Mouse (Mus musculus): Measurements from ENCODE around the gene Golga7b. TPM values are rescaled to one million over a fixed set of nuclear protein-coding genes. Genes with fewer than 3 reads are reported as not detected.

The Golga7b gene
- polyA plus RNA-seq, 1 experiment from 2014 or later: 62.7 TPM

GRCm38 (mm10) chr19:42255784-42256610, 8.6 kb downstream of the Golga7b start:
- ATAC-seq (replicated peaks): peak; percentile 81
- peak overlapping the region; percentile 80 for H3K9ac ChIP-seq
- no peaks in the 10 kb centered on the region for H3K27me3 ChIP-seq (replicated peaks)
- H3K27ac ChIP-seq: peak overlapping the region; percentile 88
- peak overlapping the region; percentile 71 for H3K4me3 ChIP-seq
- H3K9me3 ChIP-seq: no peaks in the 10 kb centered on the region
- peak overlapping the region; percentile 60 for H3K4me2 ChIP-seq
- WGBS: 2% methylated on average over 33 of the region's 42 CpGs
- H3K36me3 ChIP-seq (replicated peaks): no peaks in the 10 kb centered on the region
- peaks cover 29% of the 10 kb centered on the region for H3K4me1 ChIP-seq

GRCm38 (mm10) chr19:42256611-42257240, 9.4 kb downstream of the Golga7b start:
- no peaks in the 10 kb centered on the region for H3K9me3 ChIP-seq
- ATAC-seq (replicated peaks): peak; percentile 34; the same call in 1 of the 2 replicates
- WGBS: 44% methylated on average over 12 of the region's 12 CpGs
- H3K27ac ChIP-seq: peak overlapping the region; percentile 88
- peaks cover 29% of the 10 kb centered on the region for H3K4me1 ChIP-seq
- H3K9ac ChIP-seq: peak overlapping the region; percentile 80
- peak overlapping the region; percentile 71 for H3K4me3 ChIP-seq
- no peaks in the 10 kb centered on the region for H3K27me3 ChIP-seq (replicated peaks)
- H3K4me2 ChIP-seq: peak overlapping the region; percentile 60
- no peaks in the 10 kb centered on the region for H3K36me3 ChIP-seq (replicated peaks)

GRCm38 (mm10) chr19:42257241-42257635, 9.9 kb downstream of the Golga7b start:
- Histone ChIP-seq H3K4me1 (peaks cover 29% of the 10 kb centered on the region), H3K27me3 (replicated peaks) (no peaks in the 10 kb centered on the region), H3K9me3 (no peaks in the 10 kb centered on the region), H3K27ac (peak overlapping the region; percentile 88; the same call in 1 of the 2 replicates), H3K4me2 (peak overlapping the region; percentile 60), H3K36me3 (replicated peaks) (no peaks in the 10 kb centered on the region; the same call in 1 of the 2 replicates), H3K4me3 (peak overlapping the region; percentile 71), H3K9ac (peak overlapping the region; percentile 80; the same call in 1 of the 2 replicates)
- ATAC-seq (replicated peaks): no peak
- WGBS: 72% methylated on average over 12 of the region's 12 CpGs

- Histone ChIP-seq H3K27ac (no peak overlapping the region), H3K27me3 (replicated peaks) (no peaks in the 10 kb centered on the region), H3K4me3 (no peak overlapping the region), H3K9me3 (no peaks in the 10 kb centered on the region), H3K36me3 (replicated peaks) (no peaks in the 10 kb centered on the region; the same call in 1 of the 2 replicates), H3K4me1 (peaks cover 29% of the 10 kb centered on the region), H3K4me2 (0 out of 2 replicates have a peak overlapping the region, but pooled peaks have one; percentile 1), H3K9ac (no peak overlapping the region)
- ATAC-seq (replicated peaks): no peak
- WGBS: 80% methylated on average over 3 of the region's 3 CpGs
These were observed 10.7 kb downstream of the Golga7b start for GRCm38 (mm10) chr19:42258031-42258430.

GRCm38 (mm10) chr19:42258596-42258995, 11.2 kb downstream of the Golga7b start:
- ATAC-seq (replicated peaks): no peak
- no peaks in the 10 kb centered on the region for H3K9me3 ChIP-seq
- H3K4me2 ChIP-seq: 0 out of 2 replicates have a peak overlapping the region, but pooled peaks have one; percentile 1
- no peak overlapping the region for H3K4me3 ChIP-seq
- H3K4me1 ChIP-seq: peaks cover 29% of the 10 kb centered on the region
- H3K9ac ChIP-seq: no peak overlapping the region
- 68% methylated on average over 5 of the region's 5 CpGs for WGBS
- no peak overlapping the region for H3K27ac ChIP-seq
- no peaks in the 10 kb centered on the region; the same call in 1 of the 2 replicates for H3K36me3 ChIP-seq (replicated peaks)
- H3K27me3 ChIP-seq (replicated peaks): no peaks in the 10 kb centered on the region

GRCm38 (mm10) chr19:42260486-42260885, 13.1 kb downstream of the Golga7b start:
- H3K9me3 ChIP-seq: no peaks in the 10 kb centered on the region
- H3K27me3 ChIP-seq (replicated peaks): no peaks in the 10 kb centered on the region
- 83% methylated on average over 8 of the region's 8 CpGs for whole genome bisulfite sequencing
- H3K4me1 ChIP-seq: peaks cover 21% of the 10 kb centered on the region
- no peak for ATAC-seq (replicated peaks)
- H3K27ac ChIP-seq: no peak overlapping the region
- H3K36me3 ChIP-seq (replicated peaks): no peaks in the 10 kb centered on the region; the same call in 1 of the 2 replicates
- H3K4me2 ChIP-seq: no peak overlapping the region
- H3K4me3 ChIP-seq: no peak overlapping the region
- no peak overlapping the region for H3K9ac ChIP-seq

GRCm38 (mm10) chr19:42263524-42263923, 16.1 kb downstream of the Golga7b start:
- Histone ChIP-seq H3K27me3 (replicated peaks) (no peaks in the 10 kb centered on the region), H3K27ac (no peak overlapping the region), H3K36me3 (replicated peaks) (no peaks in the 10 kb centered on the region; the same call in 1 of the 2 replicates), H3K4me3 (no peak overlapping the region), H3K4me1 (peaks cover 9% of the 10 kb centered on the region), H3K9me3 (no peaks in the 10 kb centered on the region), H3K4me2 (no peak overlapping the region), H3K9ac (no peak overlapping the region)
- 45% methylated on average over 3 of the region's 3 CpGs for WGBS
- ATAC-seq (replicated peaks): no peak

- Histone ChIP-seq H3K4me1 (peaks cover 8% of the 10 kb centered on the region), H3K9ac (no peak overlapping the region), H3K4me2 (peak overlapping the region; percentile 45), H3K36me3 (replicated peaks) (no peaks in the 10 kb centered on the region; the same call in 1 of the 2 replicates), H3K4me3 (peak overlapping the region; percentile 9), H3K9me3 (no peaks in the 10 kb centered on the region), H3K27ac (no peak overlapping the region), H3K27me3 (replicated peaks) (no peaks in the 10 kb centered on the region)
- ATAC-seq (replicated peaks): no peak
- WGBS: 4% methylated on average over 19 of the region's 19 CpGs
These were observed 21.0 kb downstream of the Golga7b start for GRCm38 (mm10) chr19:42268337-42268736.

GRCm38 (mm10) chr19:42270119-42270518, 22.7 kb downstream of the Golga7b start:
- Histone ChIP-seq H3K36me3 (replicated peaks) (no peaks in the 10 kb centered on the region; the same call in 1 of the 2 replicates), H3K9ac (no peak overlapping the region), H3K27me3 (replicated peaks) (no peaks in the 10 kb centered on the region), H3K4me1 (peaks cover 8% of the 10 kb centered on the region), H3K9me3 (no peaks in the 10 kb centered on the region), H3K27ac (no peak overlapping the region), H3K4me3 (no peak overlapping the region), H3K4me2 (no peak overlapping the region)
- 52% methylated on average over 6 of the region's 6 CpGs for WGBS
- no peak for ATAC-seq (replicated peaks)

GRCm38 (mm10) chr19:42271182-42271581, 23.8 kb downstream of the Golga7b start:
- peaks cover 8% of the 10 kb centered on the region for H3K4me1 ChIP-seq
- H3K27me3 ChIP-seq (replicated peaks): no peaks in the 10 kb centered on the region
- no peaks in the 10 kb centered on the region; the same call in 1 of the 2 replicates for H3K36me3 ChIP-seq (replicated peaks)
- WGBS: 82% methylated on average over 7 of the region's 7 CpGs
- no peak overlapping the region for H3K4me2 ChIP-seq
- H3K27ac ChIP-seq: no peak overlapping the region
- no peak overlapping the region for H3K4me3 ChIP-seq
- ATAC-seq (replicated peaks): no peak
- H3K9me3 ChIP-seq: no peaks in the 10 kb centered on the region
- no peak overlapping the region for H3K9ac ChIP-seq

- no peaks in the 10 kb centered on the region for H3K27me3 ChIP-seq (replicated peaks)
- H3K27ac ChIP-seq: no peak overlapping the region
- no peaks in the 10 kb centered on the region for H3K9me3 ChIP-seq
- peaks cover 8% of the 10 kb centered on the region for H3K4me1 ChIP-seq
- H3K4me2 ChIP-seq: no peak overlapping the region
- no peak overlapping the region for H3K4me3 ChIP-seq
- H3K36me3 ChIP-seq (replicated peaks): no peaks in the 10 kb centered on the region
- H3K9ac ChIP-seq: no peak overlapping the region
- peak; percentile 62 for ATAC-seq (replicated peaks)
- WGBS: 42% methylated on average over 14 of the region's 14 CpGs
These were observed 24.9 kb downstream of the Golga7b start for GRCm38 (mm10) chr19:42272003-42272963.

All from midbrain, embryonic 15.5 days (tissue).